Mouse (Mus musculus) layer of hippocampus, postnatal 36 days (tissue): ENCODE results near the gene Greb1. TPM values are rescaled to one million over a fixed set of nuclear protein-coding genes. Genes with fewer than 3 reads are reported as not detected.

Experiments used
- DNase-seq, 2 experiments: peaks; one replicate each; pipeline ENCODE4 v3.0.0; 2022
- total RNA-seq, 2 experiments: library from RNA; stranded (reverse); gene quantifications; 2 replicates each; pipeline ENCODE4 v1.2.3; 2021

The Greb1 gene
- total RNA-seq, 2 experiments from 2014 or later = 0.61 to 0.72 TPM

- peak; percentile 48 to 70 for DNase-seq
Measured at GRCm38 (mm10) chr12:16805511-16805910, 4.8 kb upstream of the Greb1 start.

GRCm38 (mm10) chr12:16803956-16804430 is 3.3 kb upstream of the Greb1 start:
- no peak for DNase-seq

GRCm38 (mm10) chr12:16803237-16803955 is 2.7 kb upstream of the Greb1 start:
- DNase-seq = no peak

GRCm38 (mm10) chr12:16800959-16801315 is 251 bp upstream of the Greb1 start:
- DNase-seq = no peak

- no peak for DNase-seq
Measured at GRCm38 (mm10) chr12:16799928-16800258, 793 bp downstream of the Greb1 start.

GRCm38 (mm10) chr12:16798894-16799293 is 1.8 kb downstream of the Greb1 start:
- no peak for DNase-seq

- DNase-seq = no peak
Measured at GRCm38 (mm10) chr12:16795781-16796180, 4.9 kb downstream of the Greb1 start.

GRCm38 (mm10) chr12:16793371-16793770 is 7.3 kb downstream of the Greb1 start:
- DNase-seq = no peak

- no peak for DNase-seq
Measured at GRCm38 (mm10) chr12:16790456-16790855, 10.2 kb downstream of the Greb1 start.

GRCm38 (mm10) chr12:16789756-16790155 is 10.9 kb downstream of the Greb1 start:
- no peak for DNase-seq

- no peak for DNase-seq
Measured at GRCm38 (mm10) chr12:16789199-16789598, 11.5 kb downstream of the Greb1 start.

- DNase-seq = no peak
Measured at GRCm38 (mm10) chr12:16788600-16788999, 12.1 kb downstream of the Greb1 start.

GRCm38 (mm10) chr12:16781034-16781746 is 19.5 kb downstream of the Greb1 start:
- no peak for DNase-seq

- DNase-seq = no peak
Measured at GRCm38 (mm10) chr12:16780320-16780719, 20.4 kb downstream of the Greb1 start.

- no peak for DNase-seq
Measured at GRCm38 (mm10) chr12:16779165-16779564, 21.5 kb downstream of the Greb1 start.

GRCm38 (mm10) chr12:16778523-16778922 is 22.2 kb downstream of the Greb1 start:
- no peak for DNase-seq

- no peak for DNase-seq
Measured at GRCm38 (mm10) chr12:16775351-16775750, 25.3 kb downstream of the Greb1 start.

- DNase-seq = no peak
Measured at GRCm38 (mm10) chr12:16774605-16775004, 26.1 kb downstream of the Greb1 start.

- DNase-seq = no peak
Measured at GRCm38 (mm10) chr12:16769601-16770165, 31.0 kb downstream of the Greb1 start.

- DNase-seq = no peak
Measured at GRCm38 (mm10) chr12:16768711-16769110, 32.0 kb downstream of the Greb1 start.

- no peak for DNase-seq
Measured at GRCm38 (mm10) chr12:16768251-16768650, 32.4 kb downstream of the Greb1 start.

GRCm38 (mm10) chr12:16764776-16765445 is 35.8 kb downstream of the Greb1 start:
- no peak for DNase-seq
